Mouse (Mus musculus) adrenal gland (tissue): ENCODE data around the gene Anapc11.

Experiments
- intact Hi-C: fragments of 180-260 bp; cut with DNase I; formaldehyde crosslinking; loops from one replicate; pipeline ENCODE4 v1.15.1; 2025
- microRNA-seq, 2 experiments: library from miRNA; unstranded; fragments of <30 nt; microRNA quantifications; one replicate each; pipeline ENCODE4; 2019

Gene Anapc11

DNA sequence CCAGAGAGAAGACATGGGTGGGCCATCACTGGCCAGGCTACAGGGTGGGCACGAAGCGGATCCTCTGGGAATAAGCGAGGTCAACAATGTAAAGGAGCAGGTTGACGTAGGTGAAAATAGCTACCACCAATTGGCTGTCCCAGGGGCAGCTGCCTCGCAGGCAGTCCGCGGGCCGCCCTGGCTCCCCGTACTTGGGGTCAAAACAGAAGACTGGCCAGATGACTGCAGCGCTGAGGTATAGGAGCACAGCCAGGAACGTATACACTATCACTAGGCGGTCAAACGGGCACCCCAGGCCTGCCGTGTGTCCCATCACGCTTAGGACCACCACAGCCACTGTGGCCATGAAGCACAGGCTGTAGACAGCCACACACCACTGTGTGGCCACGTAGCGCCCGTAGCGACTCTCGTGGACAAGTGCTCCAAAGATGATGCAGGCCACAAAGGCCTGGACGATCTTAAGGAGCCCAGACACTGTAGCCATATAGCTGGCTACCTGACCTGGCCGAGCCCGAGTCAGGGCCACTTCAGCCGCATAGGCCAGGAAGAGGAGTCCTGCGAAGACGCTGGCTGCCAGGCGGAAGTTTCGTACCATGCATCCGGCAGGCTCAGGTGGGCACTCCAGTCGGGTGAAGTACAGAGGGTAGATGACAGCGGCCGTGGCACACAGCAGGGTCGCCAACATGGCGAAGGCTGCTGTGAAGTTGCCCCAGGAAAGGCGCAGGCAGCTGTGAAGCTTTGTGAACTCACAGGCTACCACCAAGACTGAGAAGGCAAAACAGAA, 49.0 kb downstream of the Anapc11 start:
- intact Hi-C loops, result no loop called here

GRCm38 (mm10) chr11:120648001-120648476, 49.8 kb downstream of the Anapc11 start, which contains the start of gene Myadml2:
Gene Myadml2, minus strand, starts transcription at chr11:120648158.
- intact Hi-C loops, result no loop called here

DNA sequence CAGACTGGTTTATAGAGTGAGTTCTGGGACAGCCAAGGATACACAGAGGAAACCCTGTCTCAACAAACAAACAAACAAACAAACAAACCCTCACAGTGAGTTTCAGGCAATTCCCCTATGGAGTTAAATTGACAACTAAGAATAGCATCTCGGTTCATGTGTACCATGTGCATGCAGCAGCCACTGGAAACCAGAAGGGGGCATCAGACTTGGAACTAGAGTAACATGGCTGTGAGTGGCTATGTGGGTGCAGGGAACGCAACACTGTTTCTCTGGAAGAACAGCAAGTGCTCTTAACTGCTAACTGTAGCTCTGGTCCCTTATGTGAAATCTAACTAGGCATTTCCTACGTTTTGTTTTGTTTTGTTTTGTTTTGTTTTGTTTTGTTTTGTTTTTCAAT, 53.7 kb downstream of the Anapc11 start:
- intact Hi-C loops, result no loop called here

GRCm38 (mm10) chr11:120654741-120655140, 56.5 kb downstream of the Anapc11 start:
- intact Hi-C loops, result loop anchor here (5.0 kb wide), 1 partner anchor 123 kb away; no protein-coding TSS in a partner anchor

DNA sequence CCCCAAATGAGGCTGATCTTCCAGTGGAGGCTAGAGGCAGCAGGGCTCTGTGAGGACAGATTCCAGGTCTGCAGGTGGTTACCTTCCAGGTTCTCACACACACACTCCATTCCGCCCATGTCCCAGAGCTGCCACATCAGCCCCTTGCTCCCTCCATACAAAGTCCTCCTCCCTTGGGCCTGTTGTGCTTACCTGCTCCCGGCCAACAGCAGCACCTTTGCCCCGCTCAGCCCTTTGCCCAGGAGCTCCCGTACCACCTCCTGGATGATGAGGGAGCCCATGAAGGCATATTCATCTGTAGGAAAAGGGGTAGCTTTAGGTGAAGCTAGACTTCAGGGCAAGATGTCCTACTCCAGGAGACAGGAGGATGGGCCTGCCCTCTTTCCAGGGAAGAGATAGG, 59.1 kb downstream of the Anapc11 start:
- intact Hi-C loops, result loop anchor here (5.0 kb wide), 1 partner anchor 120 kb away; no protein-coding TSS in a partner anchor

Small RNA genes within 50 kb of the gene (microRNA-seq; reads per million reads assigned to microRNA genes)
- 0 to 0.86 reads per million in 2 experiments for gene Mir6936
